Comparison of ENCODE assay signal across 9 mouse cellular contexts in genomic region chr10:84968852-84969704, GRCm38 (mm10). TPM values are rescaled to one million over a fixed set of nuclear protein-coding genes. Genes with fewer than 3 reads are reported as not detected.
A peak's percentile ranks its signal among the peaks of the same experiment; 100 is the strongest.
DNase-seq lines count a peak whose midpoint lies in the region; ATAC-seq and TF ChIP-seq lines count a peak whose summit lies in the region.
"Had no signal": no experiment of that assay in that cellular context is flagged by ENCODE, and none has a peak within 500 bp of the region (broad histone marks: within the 10 kb centered on the region; RNA-seq: fewer than 3 reads in every experiment).

No protein-coding gene starts in this region.

- H3K9me3 ChIP-seq in forebrain, embryonic 16.5 days (ENCODE audit: control insufficient read depth, low read length), result no peaks in the 10 kb centered on the region
- no peaks in the 10 kb centered on the region for H3K9me3 ChIP-seq in forebrain, embryonic 10.5 days
- H3K9me3 ChIP-seq in heart, postnatal 0 days (replicated peaks; ENCODE audit: control insufficient read depth, low read length), result no peaks in the 10 kb centered on the region
- no peaks in the 10 kb centered on the region for H3K9me3 ChIP-seq in liver, embryonic 16.5 days (replicated peaks; ENCODE audit: control insufficient read depth, low read length)

- no peak overlapping the region for H3K27ac ChIP-seq in forebrain, embryonic 16.5 days (ENCODE audit: low read length)
- H3K27ac ChIP-seq in forebrain, embryonic 10.5 days, result no peak overlapping the region
- peak overlapping the region; percentile 15; the same call in 1 of the 2 replicates for H3K27ac ChIP-seq in bone marrow macrophage, adult 2 months (ENCODE audit: insufficient read depth, low read depth, low read length)
- H3K27ac ChIP-seq in heart, postnatal 0 days (ENCODE audit: low read depth), result peak overlapping the region; percentile 95
- H3K27ac ChIP-seq in liver, embryonic 16.5 days (ENCODE audit: low read length), result peak overlapping the region; percentile 63

- intact Hi-C loops in gastrocnemius, postnatal 36 days (cut with DNase I), result no loop called here

- DNase-seq in forebrain, embryonic 10.5 days (ENCODE audit: extremely low spot score, low spot score), result no peak
- peak; percentile 95 for DNase-seq in heart, postnatal 0 days (ENCODE audit: low spot score)
- DNase-seq in spleen, adult 18-20 months, result no peak
- DNase-seq in gastrocnemius, postnatal 36 days, result no peak
- DNase-seq: thymus, postnatal 4 days had no signal

- TF ChIP-seq EP300 in heart, postnatal 0 days (IDR thresholded peaks at IDR 0.05; ENCODE audit: low read depth), result peak; percentile 32; the same call in 1 of the 2 replicates

- peaks cover 17% of the 10 kb centered on the region for H3K4me1 ChIP-seq in forebrain, embryonic 16.5 days (replicated peaks; ENCODE audit: control insufficient read depth, insufficient read depth, low read length)
- H3K4me1 ChIP-seq in forebrain, embryonic 10.5 days, result peaks cover 38% of the 10 kb centered on the region
- peaks cover 12% of the 10 kb centered on the region for H3K4me1 ChIP-seq in bone marrow macrophage, adult 2 months (ENCODE audit: control insufficient read depth, insufficient read depth, low read length)
- H3K4me1 ChIP-seq in heart, postnatal 0 days (ENCODE audit: control insufficient read depth, insufficient read depth), result peaks cover 26% of the 10 kb centered on the region
- H3K4me1 ChIP-seq in liver, embryonic 16.5 days (ENCODE audit: control insufficient read depth, low read depth, low read length), result peaks cover 4% of the 10 kb centered on the region; the same call in 1 of the 2 replicates

- peaks cover 15% of the 10 kb centered on the region for H3K36me3 ChIP-seq in forebrain, embryonic 16.5 days (ENCODE audit: control insufficient read depth, insufficient read depth)
- H3K36me3 ChIP-seq in forebrain, embryonic 10.5 days (replicated peaks), result peaks cover 52% of the 10 kb centered on the region
- H3K36me3 ChIP-seq in heart, postnatal 0 days (replicated peaks; ENCODE audit: control insufficient read depth, insufficient read depth, low read length), result peaks cover 27% of the 10 kb centered on the region
- H3K36me3 ChIP-seq in liver, embryonic 16.5 days (ENCODE audit: control insufficient read depth, insufficient read depth), result no peaks in the 10 kb centered on the region; the same call in 1 of the 2 replicates

- no peak for TF ChIP-seq CTCF in bone marrow macrophage, adult 2 months (IDR thresholded peaks at IDR 0.05; ENCODE audit: low read depth, low read length)
- peak; percentile 15; the same call in 1 of the 2 replicates for TF ChIP-seq CTCF in heart, postnatal 0 days (IDR thresholded peaks at IDR 0.05; ENCODE audit: low read depth)

- no peak overlapping the region for H3K4me2 ChIP-seq in forebrain, embryonic 16.5 days (ENCODE audit: low read length)
- peak overlapping the region; percentile 45 for H3K4me2 ChIP-seq in heart, postnatal 0 days (ENCODE audit: low read depth, low read length)
- H3K4me2 ChIP-seq in liver, embryonic 16.5 days (ENCODE audit: low read depth, low read length), result 0 out of 2 replicates have a peak overlapping the region, but pooled peaks have one; percentile 7

- no peak for TF ChIP-seq POLR2A in bone marrow macrophage, adult 2 months (IDR thresholded peaks at IDR 0.05; ENCODE audit: borderline replicate concordance, low read depth, low read length)

- WGBS in forebrain, embryonic 16.5 days, result 31% methylated on average over 12 of the region's 12 CpGs
- 43% methylated on average over 12 of the region's 12 CpGs for WGBS in forebrain, embryonic 10.5 days
- 15% methylated on average over 12 of the region's 12 CpGs for WGBS in heart, postnatal 0 days
- WGBS in liver, embryonic 16.5 days (ENCODE audit: insufficient replicate concordance), result 35% methylated on average over 12 of the region's 12 CpGs

- peak; percentile 58 for ATAC-seq in forebrain, embryonic 16.5 days
- peak; percentile 80 for ATAC-seq in heart, postnatal 0 days (ENCODE audit: insufficient read depth, low read depth)
- peak; percentile 70 for ATAC-seq in liver, embryonic 16.5 days (ENCODE audit: low read depth)
- no peak for ATAC-seq in erythroblast, adult 5-6 weeks (replicated peaks; ENCODE audit: low FRiP score, poor library complexity, severe bottlenecking)

- H3K27me3 ChIP-seq in forebrain, embryonic 16.5 days (replicated peaks; ENCODE audit: control insufficient read depth, insufficient read depth, low read length), result no peaks in the 10 kb centered on the region
- no peaks in the 10 kb centered on the region for H3K27me3 ChIP-seq in forebrain, embryonic 10.5 days (ENCODE audit: poor library complexity, severe bottlenecking)
- H3K27me3 ChIP-seq in heart, postnatal 0 days (ENCODE audit: control insufficient read depth, insufficient read depth, low read length), result no peaks in the 10 kb centered on the region
- H3K27me3 ChIP-seq in liver, embryonic 16.5 days (ENCODE audit: control insufficient read depth, insufficient read depth, low read depth, low read length), result no peaks in the 10 kb centered on the region

- H3K9ac ChIP-seq in forebrain, embryonic 16.5 days (replicated peaks; ENCODE audit: low read depth, low read length), result no peak overlapping the region
- H3K9ac ChIP-seq in heart, postnatal 0 days (replicated peaks; ENCODE audit: low read depth, low read length), result no peak overlapping the region
- no peak overlapping the region for H3K9ac ChIP-seq in liver, embryonic 16.5 days (ENCODE audit: low read depth, low read length)

- no peak overlapping the region for H3K4me3 ChIP-seq in forebrain, embryonic 16.5 days (replicated peaks; ENCODE audit: low read length)
- no peak overlapping the region for H3K4me3 ChIP-seq in forebrain, embryonic 10.5 days
- H3K4me3 ChIP-seq in bone marrow macrophage, adult 2 months (ENCODE audit: insufficient read depth, low read length), result no peak overlapping the region
- no peak overlapping the region; the same call in 1 of the 2 replicates for H3K4me3 ChIP-seq in heart, postnatal 0 days (ENCODE audit: low read depth, low read length)
- no peak overlapping the region for H3K4me3 ChIP-seq in liver, embryonic 16.5 days (ENCODE audit: low read depth, low read length)

RNA-seq across cellular contexts. Expression of gene Ric8b, which starts 51.7 kb away (rescaled TPM):
- polyA plus RNA-seq in forebrain, embryonic 16.5 days (2015; fragmentation: Nextera tagmentation; extraction: Ambion mirVana), result 46.7 and 48.4 TPM in 2 replicates
- 25.3 and 27.8 TPM in 2 replicates for polyA plus RNA-seq in forebrain, embryonic 10.5 days (2016; fragmentation: Nextera tagmentation; extraction: Ambion mirVana)
- polyA plus RNA-seq in bone marrow macrophage, adult 2 months (2012; ENCODE audit: insufficient read depth, insufficient read length, missing spikeins), result 11.7 and 14.0 TPM in 2 replicates
- 18.3 and 22.7 TPM in 2 replicates for total RNA-seq in heart, postnatal 0 days (2014; rRNA removed; ENCODE audit: low replicate concordance)
- 10.5 and 12.8 TPM in 2 replicates for polyA plus RNA-seq in heart, postnatal 0 days (2015; fragmentation: Nextera tagmentation; extraction: Ambion mirVana)
- 3.0 and 3.2 TPM in 2 replicates for polyA plus RNA-seq in liver, embryonic 16.5 days (2015; fragmentation: Nextera tagmentation; extraction: Ambion mirVana)
- total RNA-seq in erythroblast, adult 5-6 weeks (2015; ENCODE audit: low replicate concordance), result 1.9 and 3.3 TPM in 2 replicates
- 4.6 and 5.2 TPM in 2 replicates for total RNA-seq in erythroblast, adult 5-6 weeks (2017; ENCODE audit: low replicate concordance)
- 10 to 100 TPM; 31.6 to 37.6 TPM for total RNA-seq in gastrocnemius, postnatal 36 days (2021)

Comparison
In these comparisons a context has a peak if more than half of its experiments do, and no peak if none do; other contexts are left out.
1. H3K27ac ChIP-seq: peak in bone marrow macrophage, adult 2 months (single experiment), heart, postnatal 0 days (single experiment) and liver, embryonic 16.5 days (single experiment); none in forebrain, embryonic 16.5 days (single experiment) and forebrain, embryonic 10.5 days (single experiment).